Mouse (Mus musculus): ENCODE results near the gene Mlxipl. TPM values are rescaled to one million over a fixed set of nuclear protein-coding genes. Genes with fewer than 3 reads are reported as not detected.
A peak's percentile ranks its signal among the peaks of the same experiment; 100 is the strongest.

Mlxipl gene
- polyA plus RNA-seq, 2 experiments, result 6.6 to 18.5 TPM

GRCm38 (mm10) chr5:135106758-135107256 is 17.1 kb downstream of the Mlxipl start:
- under 1% methylated on average over 48 of the region's 48 CpGs for WGBS (ENCODE audit: insufficient replicate concordance)
- ATAC-seq (ENCODE audit: insufficient read depth) (peak; percentile 71), DNase-seq (ENCODE audit: low read depth in 3 of 3, low spot score in 3 of 3) (peak; percentile 67 to 75 (median 69))
- Histone ChIP-seq H3K4me1 (replicated peaks; ENCODE audit: control insufficient read depth in 2 of 2, insufficient read depth in 2 of 2, low read length in 1 of 2) (no peaks in the 10 kb centered on the region), H3K9ac (replicated peaks) (no peak overlapping the region), H3K27me3 (ENCODE audit: control insufficient read depth, insufficient read depth, low read length) (peaks cover 28% of the 10 kb centered on the region), H3K36me3 (replicated peaks; ENCODE audit: control insufficient read depth, insufficient read depth, low read depth) (no peaks in the 10 kb centered on the region), H3K4me3 (ENCODE audit: insufficient read depth in 1 of 2, low read depth in 2 of 2, low read length in 2 of 2) (peak overlapping the region; percentile 49 to 51), H3K4me2 (ENCODE audit: low read depth) (peak overlapping the region; percentile 64), H3K27ac (no peak overlapping the region), H3K9me3 (ENCODE audit: control insufficient read depth, low read length) (no peaks in the 10 kb centered on the region)
- TF ChIP-seq CTCF (IDR thresholded peaks at IDR 0.05; ENCODE audit: low read depth) (no peak), EP300 (IDR thresholded peaks at IDR 0.05; ENCODE audit: low read depth) (no peak)

- H3K4me3 ChIP-seq (ENCODE audit: insufficient read depth in 1 of 2, low read depth in 2 of 2, low read length in 2 of 2), result peak overlapping the region; percentile 49 to 51
- TF ChIP-seq CTCF (IDR thresholded peaks at IDR 0.05; ENCODE audit: low read depth) (peak; percentile 73), EP300 (IDR thresholded peaks at IDR 0.05; ENCODE audit: low read depth) (no peak)
- no peaks in the 10 kb centered on the region for H3K9me3 ChIP-seq (ENCODE audit: control insufficient read depth, low read length)
- WGBS (ENCODE audit: insufficient replicate concordance), result 14% methylated on average over 40 of the region's 40 CpGs
- H3K27ac ChIP-seq, result no peak overlapping the region
- H3K4me2 ChIP-seq (ENCODE audit: low read depth), result peak overlapping the region; percentile 20
- DNase-seq (ENCODE audit: low read depth in 3 of 3, low spot score in 3 of 3) (peak; percentile 28 to 46 (median 33)), ATAC-seq (ENCODE audit: insufficient read depth) (peak; percentile 63)
- H3K27me3 ChIP-seq (ENCODE audit: control insufficient read depth, insufficient read depth, low read length), result peaks cover 28% of the 10 kb centered on the region
- H3K4me1 ChIP-seq (replicated peaks; ENCODE audit: control insufficient read depth in 2 of 2, insufficient read depth in 2 of 2, low read length in 1 of 2), result no peaks in the 10 kb centered on the region
- H3K9ac ChIP-seq (replicated peaks), result no peak overlapping the region
- no peaks in the 10 kb centered on the region for H3K36me3 ChIP-seq (replicated peaks; ENCODE audit: control insufficient read depth, insufficient read depth, low read depth)
Measured at GRCm38 (mm10) chr5:135107521-135108501, 18.1 kb downstream of the Mlxipl start.

- no peaks in the 10 kb centered on the region for H3K36me3 ChIP-seq (replicated peaks; ENCODE audit: control insufficient read depth, insufficient read depth, low read depth)
- H3K4me3 ChIP-seq (ENCODE audit: insufficient read depth in 1 of 2, low read depth in 2 of 2, low read length in 2 of 2), result no peak overlapping the region
- no peaks in the 10 kb centered on the region for H3K4me1 ChIP-seq (replicated peaks; ENCODE audit: control insufficient read depth in 2 of 2, insufficient read depth in 2 of 2, low read length in 1 of 2)
- H3K27ac ChIP-seq, result no peak overlapping the region
- TF ChIP-seq CTCF (IDR thresholded peaks at IDR 0.05; ENCODE audit: low read depth) (no peak), EP300 (IDR thresholded peaks at IDR 0.05; ENCODE audit: low read depth) (no peak)
- ATAC-seq (ENCODE audit: insufficient read depth) (no peak), DNase-seq (ENCODE audit: low read depth in 3 of 3, low spot score in 3 of 3) (no peak)
- 44% methylated on average over 6 of the region's 6 CpGs for WGBS (ENCODE audit: insufficient replicate concordance)
- peaks cover 28% of the 10 kb centered on the region for H3K27me3 ChIP-seq (ENCODE audit: control insufficient read depth, insufficient read depth, low read length)
- H3K4me2 ChIP-seq (ENCODE audit: low read depth), result peak overlapping the region; percentile 39; the same call in 1 of the 2 replicates
- H3K9ac ChIP-seq (replicated peaks), result no peak overlapping the region
- no peaks in the 10 kb centered on the region for H3K9me3 ChIP-seq (ENCODE audit: control insufficient read depth, low read length)
Measured at GRCm38 (mm10) chr5:135109017-135109416, 19.3 kb downstream of the Mlxipl start.

GRCm38 (mm10) chr5:135109426-135109825 is 19.7 kb downstream of the Mlxipl start:
- Histone ChIP-seq H3K9ac (replicated peaks) (no peak overlapping the region), H3K9me3 (ENCODE audit: control insufficient read depth, low read length) (no peaks in the 10 kb centered on the region), H3K36me3 (replicated peaks; ENCODE audit: control insufficient read depth, insufficient read depth, low read depth) (no peaks in the 10 kb centered on the region), H3K4me3 (ENCODE audit: insufficient read depth in 1 of 2, low read depth in 2 of 2, low read length in 2 of 2) (no peak overlapping the region), H3K4me1 (replicated peaks; ENCODE audit: control insufficient read depth in 2 of 2, insufficient read depth in 2 of 2, low read length in 1 of 2) (no peaks in the 10 kb centered on the region), H3K27ac (no peak overlapping the region), H3K4me2 (ENCODE audit: low read depth) (no peak overlapping the region), H3K27me3 (ENCODE audit: control insufficient read depth, insufficient read depth, low read length) (peaks cover 28% of the 10 kb centered on the region)
- TF ChIP-seq CTCF (IDR thresholded peaks at IDR 0.05; ENCODE audit: low read depth) (no peak), EP300 (IDR thresholded peaks at IDR 0.05; ENCODE audit: low read depth) (no peak)
- ATAC-seq (ENCODE audit: insufficient read depth), result no peak
- 64% methylated on average over 3 of the region's 3 CpGs for WGBS (ENCODE audit: insufficient replicate concordance)
- DNase-seq (ENCODE audit: low read depth in 3 of 3, low spot score in 3 of 3), result no peak

- Histone ChIP-seq H3K4me1 (replicated peaks; ENCODE audit: control insufficient read depth in 2 of 2, insufficient read depth in 2 of 2, low read length in 1 of 2) (no peaks in the 10 kb centered on the region; a peak in 1 of 4 replicates), H3K27ac (no peak overlapping the region), H3K36me3 (replicated peaks; ENCODE audit: control insufficient read depth, insufficient read depth, low read depth) (no peaks in the 10 kb centered on the region), H3K9ac (replicated peaks) (no peak overlapping the region), H3K27me3 (ENCODE audit: control insufficient read depth, insufficient read depth, low read length) (peaks cover 28% of the 10 kb centered on the region), H3K4me3 (ENCODE audit: insufficient read depth in 1 of 2, low read depth in 2 of 2, low read length in 2 of 2) (no peak overlapping the region), H3K9me3 (ENCODE audit: control insufficient read depth, low read length) (no peaks in the 10 kb centered on the region), H3K4me2 (ENCODE audit: low read depth) (no peak overlapping the region)
- WGBS (ENCODE audit: insufficient replicate concordance), result 40% methylated on average over 6 of the region's 6 CpGs
- ATAC-seq (ENCODE audit: insufficient read depth) (no peak), DNase-seq (ENCODE audit: low read depth in 3 of 3, low spot score in 3 of 3) (no peak)
- no peak for TF ChIP-seq CTCF (IDR thresholded peaks at IDR 0.05; ENCODE audit: low read depth)
- TF ChIP-seq EP300 (IDR thresholded peaks at IDR 0.05; ENCODE audit: low read depth), result no peak
Measured at GRCm38 (mm10) chr5:135109976-135110375, 20.3 kb downstream of the Mlxipl start.
